Mouse (Mus musculus) gastrocnemius, postnatal 4 days (tissue): Measurements from ENCODE around the gene Ppip5k2. TPM values are rescaled to one million over a fixed set of nuclear protein-coding genes. Genes with fewer than 3 reads are reported as not detected.

Source experiments
- DNase-seq, 2 experiments: peaks; one replicate each; pipeline ENCODE4 v3.0.0; 2021 to 2022; ENCODE audit warnings: low spot score in 2 of 2, mixed read lengths in 2 of 2
- total RNA-seq, 2 experiments: library from RNA; stranded (reverse); gene quantifications; 2 replicates each; pipeline ENCODE4 v1.2.3; 2021

Ppip5k2 gene
- total RNA-seq, 2 experiments from 2014 or later = 10.1 to 12.8 TPM

- no peak for DNase-seq
These were observed 107.9 kb downstream of the Ppip5k2 start for GRCm38 (mm10) chr1:97662324-97662723.

- peak; percentile 55 to 75 for DNase-seq
These were observed 108.6 kb downstream of the Ppip5k2 start, which contains the start of gene D1Ertd622e for GRCm38 (mm10) chr1:97661406-97662241. Gene D1Ertd622e (minus strand): TSS chr1:97662074.

- peak; percentile 38 to 68 for DNase-seq
These were observed 109.4 kb downstream of the Ppip5k2 start for GRCm38 (mm10) chr1:97660687-97661405.

- no peak for DNase-seq
These were observed 110.8 kb downstream of the Ppip5k2 start for GRCm38 (mm10) chr1:97659405-97659804.

GRCm38 (mm10) chr1:97657786-97658185 lies 112.4 kb downstream of the Ppip5k2 start:
- DNase-seq = no peak

- DNase-seq = no peak
These were observed 113.0 kb downstream of the Ppip5k2 start for GRCm38 (mm10) chr1:97657201-97657600.

Other genes starting within 250 kb of the Ppip5k2 start
- 10 to 100 TPM; 15.3 to 17.1 TPM for gene D1Ertd622e, start 108.3 kb downstream of the Ppip5k2 start, total RNA-seq
- gene Gin1, start 239 bp downstream of the Ppip5k2 start, total RNA-seq = 1 to 10 TPM; 5.3 to 5.7 TPM